Mouse (Mus musculus): ENCODE data around the gene Cysltr2.

- no peak for TF ChIP-seq CTCF (IDR thresholded peaks at IDR 0.05; ENCODE audit: extremely low read depth, insufficient read length, insufficient replicate concordance, low read depth, low read length)
- TF ChIP-seq POLR2A (IDR thresholded peaks at IDR 0.05; ENCODE audit: low read depth, low read length), result no peak
These were observed 7.2 kb downstream of the Cysltr2 start for GRCm38 (mm10) chr14:73041689-73042088.

Data from small intestine, adult 2 months (tissue).